Mouse (Mus musculus) ZHBTc4 (cell line): ENCODE data around the gene Sptb.
A peak's percentile ranks its signal among the peaks of the same experiment; 100 is the strongest.

Experiments used
- DNase-seq: peaks from one replicate; pipeline ENCODE4 v3.0.0-alpha.2; 2011; ENCODE audit warnings: low read depth, low spot score

Gene Sptb

DNA sequence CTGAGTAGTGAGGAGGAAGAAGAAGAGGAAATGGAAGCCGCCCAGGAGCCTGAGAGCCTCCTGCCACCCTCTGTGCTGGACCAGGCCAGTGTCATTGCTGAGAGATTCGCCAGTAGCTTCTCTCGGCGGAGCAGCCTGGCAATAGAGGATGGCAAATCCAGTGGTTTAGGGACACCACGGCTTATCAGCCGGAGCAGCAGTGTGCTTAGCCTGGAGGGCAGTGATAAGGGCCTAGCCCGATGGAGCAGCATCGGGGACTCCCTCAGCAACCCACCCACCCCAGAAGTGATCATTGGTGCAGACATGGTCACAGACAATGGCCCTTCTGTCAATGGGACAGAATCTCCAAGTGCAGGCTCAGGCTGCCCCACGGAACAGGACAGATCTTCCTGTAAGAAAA, 134.3 kb downstream of the Sptb start:
- no peak for DNase-seq

GRCm38 (mm10) chr12:76574815-76575214, 135.5 kb downstream of the Sptb start:
- no peak for DNase-seq

- no peak for DNase-seq
Observed at GRCm38 (mm10) chr12:76573381-76573780, 137.0 kb downstream of the Sptb start.

DNA sequence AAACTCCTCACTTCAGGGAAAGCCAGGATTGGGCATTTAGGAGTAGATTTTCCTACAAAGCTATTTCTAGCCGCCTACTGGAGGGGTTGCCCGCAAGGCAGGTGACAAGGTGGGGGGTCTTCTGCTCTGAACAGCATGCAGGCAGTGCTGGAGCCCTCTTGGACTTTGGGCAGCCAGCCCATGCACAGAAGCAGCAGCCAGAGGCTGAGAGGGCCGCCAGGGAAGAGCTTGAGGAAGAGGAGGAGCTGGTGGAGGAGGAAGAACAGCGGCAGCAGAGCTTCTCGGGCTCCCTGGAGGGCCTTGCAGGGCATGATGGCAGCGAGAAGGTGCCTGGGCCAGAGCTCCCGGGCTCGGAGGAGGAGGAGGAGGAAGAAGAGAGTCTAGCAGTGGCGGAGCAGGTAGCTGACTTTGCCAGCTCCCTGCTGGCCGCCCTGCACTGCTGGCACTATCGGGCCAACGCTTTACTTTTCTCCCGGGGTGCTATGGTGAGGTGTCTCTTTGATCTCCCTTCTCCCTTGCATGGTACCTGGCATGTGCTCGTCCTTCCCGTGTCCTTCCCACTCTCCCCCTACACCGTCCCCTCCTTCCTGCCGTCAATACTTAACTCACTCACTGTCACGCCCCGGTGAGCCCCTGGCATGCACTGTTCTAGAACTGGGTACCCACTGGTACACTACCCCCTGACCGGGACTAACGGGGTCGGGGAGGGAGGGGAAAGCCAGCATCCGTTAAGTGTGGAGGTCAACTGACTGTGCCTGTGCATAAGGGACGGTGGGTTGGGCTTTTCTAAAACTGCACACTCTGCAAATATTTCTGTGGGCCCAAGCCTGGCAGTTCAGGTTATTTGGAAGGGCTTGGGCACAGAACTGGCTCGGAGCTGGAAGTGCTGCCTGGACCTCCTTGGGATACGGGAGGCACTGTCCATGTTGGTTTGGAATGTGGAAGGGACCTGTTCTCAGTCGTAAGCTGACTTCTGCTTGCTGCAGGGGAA, 137.8 kb downstream of the Sptb start:
- no peak for DNase-seq

DNA sequence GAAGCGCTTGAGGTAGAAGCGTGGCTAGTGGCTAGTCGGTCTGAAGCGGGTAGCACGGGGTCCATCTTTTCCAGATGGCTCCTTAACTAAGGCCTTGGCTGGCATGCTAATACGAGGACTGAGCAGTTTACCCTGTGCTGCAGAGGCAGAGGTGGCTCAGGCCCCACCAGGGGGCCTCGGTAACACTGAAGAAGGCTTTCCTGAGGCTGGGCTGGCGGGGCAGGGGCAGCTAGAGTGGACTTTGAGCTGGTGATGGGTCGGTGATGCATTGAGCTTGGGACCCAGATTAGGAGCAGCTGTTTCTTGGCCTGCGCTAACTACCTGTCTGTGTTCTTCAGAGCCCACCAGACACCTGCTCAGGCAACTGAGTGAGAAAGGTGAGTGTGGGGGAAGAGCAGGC, 139.1 kb downstream of the Sptb start:
- no peak for DNase-seq

DNA sequence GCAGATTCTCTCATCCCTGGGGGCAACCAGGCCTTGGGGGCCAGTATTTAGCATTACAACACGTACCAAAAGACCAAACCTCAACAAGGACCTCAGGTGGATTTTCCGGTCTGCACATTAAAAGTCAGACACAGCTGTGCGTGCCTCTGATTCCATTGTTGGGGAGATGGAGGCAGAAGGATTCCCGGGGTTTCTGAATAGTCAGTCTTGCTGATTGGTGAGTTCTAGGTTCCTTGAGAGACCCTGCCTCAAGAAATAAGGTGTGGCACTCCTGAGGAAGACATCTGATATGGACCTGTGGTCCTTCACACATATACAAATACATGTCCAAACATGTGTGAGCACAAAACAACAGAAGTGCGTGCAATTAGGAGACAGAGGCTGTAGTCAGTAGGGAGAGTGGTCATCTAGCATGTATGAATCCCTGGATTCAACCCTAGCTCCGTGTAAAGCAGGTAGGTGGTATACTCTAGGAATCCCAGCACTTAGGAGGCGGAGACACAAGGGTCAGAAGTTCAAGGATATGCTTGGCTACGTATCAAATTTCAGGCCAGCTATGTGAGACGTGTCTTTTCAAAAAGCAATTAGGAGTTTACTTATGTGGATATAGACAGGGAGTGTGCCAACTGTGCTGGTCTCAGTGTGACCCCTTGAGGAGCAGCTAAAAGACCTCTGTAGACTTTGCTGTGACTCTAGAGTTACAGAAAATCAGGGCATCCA, 140.0 kb downstream of the Sptb start:
- peak; percentile 51 for DNase-seq

- no peak for DNase-seq
Observed at GRCm38 (mm10) chr12:76566284-76566683, 144.1 kb downstream of the Sptb start.

DNA sequence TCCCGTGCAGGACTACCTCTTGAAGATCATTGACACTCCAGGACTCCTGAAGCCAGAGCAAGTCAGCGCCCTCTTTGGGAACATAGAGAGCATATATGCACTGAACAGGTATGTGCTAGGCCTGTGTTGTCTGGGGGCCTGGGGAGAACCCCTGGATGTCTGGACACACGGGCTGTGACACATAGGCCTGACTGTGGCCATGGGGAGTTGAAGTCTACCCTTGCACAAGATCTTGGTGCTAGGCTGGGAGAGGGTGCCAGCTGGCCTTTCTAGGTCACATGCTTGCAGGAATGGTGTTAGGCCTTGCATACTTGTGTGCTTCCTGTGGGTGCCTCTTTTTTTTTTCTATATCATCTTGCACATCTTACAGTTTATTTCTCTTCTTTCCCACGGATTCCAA, 148.2 kb downstream of the Sptb start:
- DNase-seq: no peak

GRCm38 (mm10) chr12:76558206-76558605, 152.1 kb downstream of the Sptb start:
- no peak for DNase-seq

GRCm38 (mm10) chr12:76556745-76557389, 153.5 kb downstream of the Sptb start:
- DNase-seq: peak; percentile 58

- DNase-seq: no peak
Observed at GRCm38 (mm10) chr12:76556187-76556586, 154.2 kb downstream of the Sptb start.

DNA sequence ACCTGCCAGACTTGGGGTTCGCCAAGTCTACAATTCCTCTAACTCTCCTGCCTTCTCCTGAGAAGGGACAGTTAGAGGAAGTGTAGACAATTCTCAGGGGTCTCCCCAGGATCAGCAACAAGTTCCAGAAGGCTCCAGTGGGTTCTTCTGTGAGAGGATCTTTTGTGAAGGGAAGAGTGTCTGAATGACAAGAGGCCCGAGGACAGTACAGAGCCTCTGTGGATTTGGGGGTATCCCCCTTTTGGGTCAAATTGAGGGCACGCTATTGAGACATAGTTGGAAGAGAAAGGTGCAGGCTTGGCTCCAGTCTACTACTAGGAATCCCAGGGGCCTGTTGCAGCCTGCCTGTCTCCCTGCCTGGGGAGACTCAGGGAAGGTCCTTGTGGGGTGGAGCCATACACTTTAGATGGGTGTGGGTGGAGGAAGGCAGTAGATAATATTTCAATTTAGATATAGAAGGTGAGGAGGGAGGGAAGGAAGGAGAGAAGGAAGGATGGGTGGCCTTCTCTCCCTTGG, 155.4 kb downstream of the Sptb start:
- no peak for DNase-seq

DNA sequence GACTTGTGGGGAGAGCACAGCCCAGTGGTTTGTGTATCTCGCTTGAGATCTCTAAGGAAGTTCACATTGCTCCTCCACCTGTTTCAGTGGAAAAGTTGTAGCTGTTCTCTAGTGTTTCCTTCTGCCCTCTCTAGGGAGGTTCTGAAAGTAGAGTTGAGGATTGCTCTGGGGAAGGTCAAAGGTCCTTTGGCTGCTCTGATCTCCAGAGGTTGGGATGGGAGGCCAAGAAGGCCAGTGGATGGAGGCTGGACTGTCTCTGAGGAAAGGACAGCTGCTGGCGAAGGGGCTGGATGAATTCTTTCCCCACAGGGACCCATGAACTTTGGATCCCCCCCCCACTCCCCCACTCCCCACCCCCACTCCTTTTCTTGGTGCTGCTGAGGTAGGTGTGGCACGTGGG, 156.0 kb downstream of the Sptb start:
- DNase-seq: no peak

DNA sequence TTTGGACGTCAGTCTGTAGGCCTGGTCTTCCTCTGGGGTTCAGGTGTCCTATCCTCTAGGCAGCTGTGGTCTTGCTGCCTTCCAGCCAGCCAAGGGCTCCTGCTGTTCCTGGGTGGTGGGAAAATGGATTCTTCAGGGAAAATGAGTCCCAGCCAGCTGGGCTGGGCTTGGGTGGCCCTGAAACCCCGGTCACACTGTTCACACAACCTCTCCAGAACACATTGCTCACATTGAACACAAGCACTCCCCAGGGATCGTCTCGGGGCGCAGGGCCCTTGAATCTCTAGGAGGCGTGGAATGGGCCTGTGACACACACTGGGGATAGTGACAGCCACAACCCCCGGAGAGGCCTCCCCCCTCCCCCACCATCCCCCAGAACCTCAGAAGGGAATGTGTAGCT, 156.4 kb downstream of the Sptb start:
- DNase-seq: no peak

GRCm38 (mm10) chr12:76552958-76553357, 157.4 kb downstream of the Sptb start:
- DNase-seq: no peak

GRCm38 (mm10) chr12:76552321-76552720, 158.0 kb downstream of the Sptb start:
- DNase-seq: no peak

- peak; percentile 93 for DNase-seq
Observed at GRCm38 (mm10) chr12:76549203-76549602, 161.1 kb downstream of the Sptb start.

DNA sequence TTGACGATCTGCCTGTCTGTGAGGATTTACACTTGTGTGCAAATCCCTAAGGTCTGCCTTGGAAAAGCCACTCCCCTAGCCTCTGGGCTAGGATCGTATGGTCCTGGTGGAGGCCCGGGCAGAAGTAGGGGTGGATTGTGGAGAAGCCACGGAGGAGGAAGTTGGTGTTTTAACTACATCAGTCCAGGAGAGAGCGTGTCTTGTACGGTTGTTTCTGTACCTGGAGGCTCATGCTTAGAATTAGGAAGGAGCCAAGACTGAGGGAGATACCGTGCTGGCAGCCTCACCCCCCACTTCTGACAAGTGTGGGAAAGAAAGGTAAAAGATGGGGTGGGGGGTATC, 162.3 kb downstream of the Sptb start:
- no peak for DNase-seq

- DNase-seq: peak; percentile 93
Observed at GRCm38 (mm10) chr12:76547409-76548081, 162.8 kb downstream of the Sptb start.

DNA sequence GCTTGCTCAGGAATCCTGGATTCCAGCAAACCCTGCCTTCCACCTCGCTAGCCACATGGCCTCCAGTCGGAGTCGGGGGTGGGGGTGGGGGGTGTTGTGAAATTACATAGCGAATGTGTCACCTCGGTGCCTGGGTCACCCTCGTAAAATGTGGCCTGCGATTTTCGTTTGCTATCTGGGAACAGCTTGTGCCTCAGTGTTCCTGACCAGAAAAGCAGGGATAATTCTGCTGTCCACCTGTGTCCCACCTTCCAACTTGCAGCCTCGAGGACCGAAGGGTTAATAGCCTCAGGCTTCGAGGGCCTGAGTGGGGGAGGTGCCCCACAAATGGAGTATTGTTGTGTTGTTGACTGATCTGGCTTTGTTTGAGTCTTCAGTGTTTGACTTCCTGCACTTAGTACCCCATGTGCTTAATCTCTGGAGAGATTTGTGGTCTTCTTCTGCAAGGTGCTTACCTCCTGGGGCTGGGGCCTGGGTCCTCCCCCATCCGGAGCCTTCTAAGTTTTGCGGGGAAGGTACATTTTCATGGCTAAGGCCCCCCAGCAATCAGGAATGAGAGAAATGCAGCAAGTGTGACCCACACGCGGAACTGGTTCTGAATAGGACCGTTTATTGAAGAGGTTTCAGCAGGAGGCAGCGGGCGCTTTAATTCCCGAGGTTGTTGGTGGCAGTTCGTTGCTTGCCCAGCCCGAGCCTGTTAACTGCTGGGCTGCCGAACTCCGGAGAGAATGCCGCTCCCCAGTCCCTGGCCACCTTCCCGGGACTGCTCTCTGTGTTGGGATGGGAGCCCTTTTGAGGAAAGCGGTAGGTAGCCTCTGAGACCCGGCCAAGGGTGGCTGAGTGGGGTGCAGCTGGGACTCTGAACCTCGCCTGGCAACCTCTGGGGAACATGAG, 163.7 kb downstream of the Sptb start:
- peak; percentile 70 for DNase-seq
